Mouse (Mus musculus): ENCODE measurements around the gene Inca1. TPM values are rescaled to one million over a fixed set of nuclear protein-coding genes. Genes with fewer than 3 reads are reported as not detected.

Inca1 gene
- polyA plus RNA-seq, 1 experiment, result 19.6 TPM

GRCm38 (mm10) chr11:70688372-70688771 is 11.6 kb downstream of the Inca1 start:
- Histone ChIP-seq H3K4me3 (ENCODE audit: control insufficient read depth, low read depth, low read length) (peak overlapping the region; percentile 84), H3K36me3 (ENCODE audit: control insufficient read depth, insufficient read depth, low read length) (no peaks in the 10 kb centered on the region)

GRCm38 (mm10) chr11:70687601-70688199 is 12.3 kb downstream of the Inca1 start, which contains the start of gene Camta2:
TSS of gene Camta2 (minus strand) at chr11:70688105.
- TF ChIP-seq POLR2A (IDR thresholded peaks at IDR 0.05; ENCODE audit: control insufficient read depth, low read depth, low read length) (peak; percentile 43), CTCF (IDR thresholded peaks at IDR 0.05; ENCODE audit: control insufficient read depth, insufficient read depth, insufficient replicate concordance, low read depth, low read length) (no peak)
- no peaks in the 10 kb centered on the region for H3K27me3 ChIP-seq (ENCODE audit: control insufficient read depth, insufficient read depth, low read length)
- H3K4me3 ChIP-seq (ENCODE audit: control insufficient read depth, low read depth, low read length), result peak within 1 kb of the TSS; percentile 84
- H3K36me3 ChIP-seq (ENCODE audit: control insufficient read depth, insufficient read depth, low read length), result no peaks in the 10 kb centered on the region; the same call in 1 of the 2 replicates
- peak within 1 kb of the TSS; percentile 30 for H3K27ac ChIP-seq (ENCODE audit: control insufficient read depth, insufficient read depth, low read depth, low read length)
- peaks cover 9% of the 10 kb centered on the region for H3K4me1 ChIP-seq (ENCODE audit: control insufficient read depth, insufficient read depth, low read length)

More at GRCm38 (mm10) chr11:70688372-70688771, 11.6 kb downstream of the Inca1 start:
- Histone ChIP-seq H3K27ac (ENCODE audit: control insufficient read depth, insufficient read depth, low read depth, low read length) (peak overlapping the region; percentile 3), H3K4me1 (ENCODE audit: control insufficient read depth, insufficient read depth, low read length) (peaks cover 9% of the 10 kb centered on the region), H3K27me3 (ENCODE audit: control insufficient read depth, insufficient read depth, low read length) (no peaks in the 10 kb centered on the region)
- TF ChIP-seq CTCF (IDR thresholded peaks at IDR 0.05; ENCODE audit: control insufficient read depth, insufficient read depth, insufficient replicate concordance, low read depth, low read length), result no peak
- TF ChIP-seq POLR2A (IDR thresholded peaks at IDR 0.05; ENCODE audit: control insufficient read depth, low read depth, low read length), result no peak

- H3K36me3 ChIP-seq (ENCODE audit: control insufficient read depth, insufficient read depth, low read length), result no peaks in the 10 kb centered on the region; the same call in 1 of the 2 replicates
- no peak for TF ChIP-seq CTCF (IDR thresholded peaks at IDR 0.05; ENCODE audit: control insufficient read depth, insufficient read depth, insufficient replicate concordance, low read depth, low read length)
- TF ChIP-seq POLR2A (IDR thresholded peaks at IDR 0.05; ENCODE audit: control insufficient read depth, low read depth, low read length), result no peak
- no peak overlapping the region for H3K27ac ChIP-seq (ENCODE audit: control insufficient read depth, insufficient read depth, low read depth, low read length)
- peaks cover 9% of the 10 kb centered on the region for H3K4me1 ChIP-seq (ENCODE audit: control insufficient read depth, insufficient read depth, low read length)
- H3K4me3 ChIP-seq (ENCODE audit: control insufficient read depth, low read depth, low read length), result peak overlapping the region; percentile 84
- H3K27me3 ChIP-seq (ENCODE audit: control insufficient read depth, insufficient read depth, low read length), result no peaks in the 10 kb centered on the region
These were observed 12.9 kb downstream of the Inca1 start for GRCm38 (mm10) chr11:70686901-70687566.

GRCm38 (mm10) chr11:70683640-70684039 is 16.3 kb downstream of the Inca1 start:
- Histone ChIP-seq H3K36me3 (ENCODE audit: control insufficient read depth, insufficient read depth, low read length) (no peaks in the 10 kb centered on the region; the same call in none of the 2 replicates), H3K27ac (ENCODE audit: control insufficient read depth, insufficient read depth, low read depth, low read length) (no peak overlapping the region), H3K4me3 (ENCODE audit: control insufficient read depth, low read depth, low read length) (no peak overlapping the region), H3K4me1 (ENCODE audit: control insufficient read depth, insufficient read depth, low read length) (peaks cover 9% of the 10 kb centered on the region), H3K27me3 (ENCODE audit: control insufficient read depth, insufficient read depth, low read length) (no peaks in the 10 kb centered on the region)
- TF ChIP-seq POLR2A (IDR thresholded peaks at IDR 0.05; ENCODE audit: control insufficient read depth, low read depth, low read length) (no peak), CTCF (IDR thresholded peaks at IDR 0.05; ENCODE audit: control insufficient read depth, insufficient read depth, insufficient replicate concordance, low read depth, low read length) (no peak)

- Histone ChIP-seq H3K4me1 (ENCODE audit: control insufficient read depth, insufficient read depth, low read length) (peaks cover under 1% of the 10 kb centered on the region; the same call in 1 of the 2 replicates), H3K4me3 (ENCODE audit: control insufficient read depth, low read depth, low read length) (no peak overlapping the region), H3K27me3 (ENCODE audit: control insufficient read depth, insufficient read depth, low read length) (no peaks in the 10 kb centered on the region), H3K36me3 (ENCODE audit: control insufficient read depth, insufficient read depth, low read length) (no peaks in the 10 kb centered on the region; the same call in none of the 2 replicates), H3K27ac (ENCODE audit: control insufficient read depth, insufficient read depth, low read depth, low read length) (no peak overlapping the region)
- TF ChIP-seq POLR2A (IDR thresholded peaks at IDR 0.05; ENCODE audit: control insufficient read depth, low read depth, low read length) (no peak), CTCF (IDR thresholded peaks at IDR 0.05; ENCODE audit: control insufficient read depth, insufficient read depth, insufficient replicate concordance, low read depth, low read length) (0 out of 2 replicates have a peak, but pooled peaks have one; percentile 12)
These were observed 17.9 kb downstream of the Inca1 start for GRCm38 (mm10) chr11:70681897-70682581.

GRCm38 (mm10) chr11:70681170-70681569 is 18.8 kb downstream of the Inca1 start:
- H3K4me1 ChIP-seq (ENCODE audit: control insufficient read depth, insufficient read depth, low read length), result no peaks in the 10 kb centered on the region; the same call in 1 of the 2 replicates
- H3K27me3 ChIP-seq (ENCODE audit: control insufficient read depth, insufficient read depth, low read length), result no peaks in the 10 kb centered on the region
- no peak overlapping the region for H3K4me3 ChIP-seq (ENCODE audit: control insufficient read depth, low read depth, low read length)
- no peak for TF ChIP-seq POLR2A (IDR thresholded peaks at IDR 0.05; ENCODE audit: control insufficient read depth, low read depth, low read length)
- H3K27ac ChIP-seq (ENCODE audit: control insufficient read depth, insufficient read depth, low read depth, low read length), result no peak overlapping the region
- H3K36me3 ChIP-seq (ENCODE audit: control insufficient read depth, insufficient read depth, low read length), result no peaks in the 10 kb centered on the region; the same call in none of the 2 replicates

- Histone ChIP-seq H3K4me3 (ENCODE audit: control insufficient read depth, low read depth, low read length) (no peak overlapping the region), H3K4me1 (ENCODE audit: control insufficient read depth, insufficient read depth, low read length) (no peaks in the 10 kb centered on the region; the same call in 1 of the 2 replicates), H3K36me3 (ENCODE audit: control insufficient read depth, insufficient read depth, low read length) (no peaks in the 10 kb centered on the region; the same call in none of the 2 replicates), H3K27ac (ENCODE audit: control insufficient read depth, insufficient read depth, low read depth, low read length) (no peak overlapping the region), H3K27me3 (ENCODE audit: control insufficient read depth, insufficient read depth, low read length) (no peaks in the 10 kb centered on the region)
- no peak for TF ChIP-seq POLR2A (IDR thresholded peaks at IDR 0.05; ENCODE audit: control insufficient read depth, low read depth, low read length)
- TF ChIP-seq CTCF (IDR thresholded peaks at IDR 0.05; ENCODE audit: control insufficient read depth, insufficient read depth, insufficient replicate concordance, low read depth, low read length), result no peak
These were observed 20.1 kb downstream of the Inca1 start for GRCm38 (mm10) chr11:70679894-70680293.

Data from testis, adult 2 months (tissue).